Mouse (Mus musculus) spleen, postnatal 4 days (tissue): ENCODE results near the gene Atxn2.
A peak's percentile ranks its signal among the peaks of the same experiment; 100 is the strongest.
"Not testable (repeated sequence)": the region's sequence is repeated elsewhere in the genome, so short reads cannot be mapped to it uniquely, and the experiment has no call there.

Experiments
- DNase-seq, 2 experiments: peaks; one replicate each; pipeline ENCODE4 v3.0.0; 2022; ENCODE audit warnings: low spot score in 2 of 2

Atxn2 gene

DNA sequence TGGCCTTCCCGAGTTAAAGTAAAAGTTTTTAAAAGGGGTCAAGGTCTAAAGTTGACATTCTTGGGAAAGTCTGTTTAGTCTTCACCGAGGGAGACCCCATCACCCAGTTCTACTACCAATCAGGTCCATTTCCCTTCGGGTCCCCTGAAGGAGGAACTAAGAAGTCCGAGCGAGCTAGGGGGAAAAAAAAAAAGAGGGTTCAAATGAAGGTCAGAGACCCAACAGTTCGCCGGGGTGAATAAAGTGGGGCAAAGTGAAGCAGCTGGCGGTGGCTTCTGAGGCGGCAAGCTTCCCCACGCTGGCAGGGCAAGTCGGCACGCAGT, 325 bp upstream of the Atxn2 start:
- no peak for DNase-seq

DNA sequence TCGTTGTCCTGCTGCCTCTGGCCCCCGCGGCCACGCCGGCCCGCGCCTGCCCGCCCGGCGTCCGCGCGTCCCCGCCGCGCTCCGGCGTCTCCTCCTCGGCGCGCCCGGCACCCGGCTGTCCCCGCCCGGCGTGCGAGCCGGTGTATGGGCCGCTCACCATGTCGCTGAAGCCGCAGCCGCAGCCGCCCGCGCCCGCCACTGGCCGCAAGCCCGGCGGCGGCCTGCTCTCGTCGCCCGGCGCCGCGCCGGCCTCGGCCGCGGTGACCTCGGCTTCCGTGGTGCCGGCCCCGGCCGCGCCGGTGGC, 743 bp downstream of the Atxn2 start:
- DNase-seq: no peak

DNA sequence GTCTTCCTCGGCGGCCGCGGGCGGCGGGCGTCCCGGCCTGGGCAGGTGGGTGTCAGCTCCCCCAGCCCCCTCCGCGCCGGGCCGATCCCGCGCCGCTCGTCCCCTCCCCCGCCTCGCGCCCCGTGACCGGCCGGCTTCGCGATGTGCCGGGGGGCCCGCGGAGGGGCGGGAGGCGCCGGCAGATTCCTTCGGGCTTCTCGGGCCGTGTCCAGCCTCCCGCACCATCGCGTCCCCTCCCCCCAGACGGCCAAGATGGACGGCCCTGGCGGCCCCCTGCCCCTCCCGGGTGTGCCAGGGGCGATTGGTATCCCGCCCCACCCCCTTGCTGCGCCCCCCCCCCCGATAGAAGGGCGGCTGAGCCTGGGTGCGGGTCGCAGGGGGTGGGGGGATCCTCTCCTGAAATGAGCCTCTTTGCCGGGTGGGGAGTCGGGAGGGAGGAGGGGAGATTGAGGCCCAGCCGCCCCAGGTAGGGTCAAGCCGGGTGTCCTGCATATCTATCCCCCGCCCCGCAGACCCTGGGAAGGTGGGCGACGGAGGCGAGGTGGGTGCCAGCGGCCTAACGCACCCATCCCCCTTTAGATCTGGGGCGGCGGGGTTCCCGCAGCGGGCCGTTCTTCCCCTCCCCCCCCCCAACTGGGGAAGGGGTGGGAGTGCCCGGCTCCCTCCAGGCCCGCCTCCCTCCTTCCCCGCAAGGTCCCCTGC, 1.2 kb downstream of the Atxn2 start:
- DNase-seq: peak; percentile 42 to 78

DNA sequence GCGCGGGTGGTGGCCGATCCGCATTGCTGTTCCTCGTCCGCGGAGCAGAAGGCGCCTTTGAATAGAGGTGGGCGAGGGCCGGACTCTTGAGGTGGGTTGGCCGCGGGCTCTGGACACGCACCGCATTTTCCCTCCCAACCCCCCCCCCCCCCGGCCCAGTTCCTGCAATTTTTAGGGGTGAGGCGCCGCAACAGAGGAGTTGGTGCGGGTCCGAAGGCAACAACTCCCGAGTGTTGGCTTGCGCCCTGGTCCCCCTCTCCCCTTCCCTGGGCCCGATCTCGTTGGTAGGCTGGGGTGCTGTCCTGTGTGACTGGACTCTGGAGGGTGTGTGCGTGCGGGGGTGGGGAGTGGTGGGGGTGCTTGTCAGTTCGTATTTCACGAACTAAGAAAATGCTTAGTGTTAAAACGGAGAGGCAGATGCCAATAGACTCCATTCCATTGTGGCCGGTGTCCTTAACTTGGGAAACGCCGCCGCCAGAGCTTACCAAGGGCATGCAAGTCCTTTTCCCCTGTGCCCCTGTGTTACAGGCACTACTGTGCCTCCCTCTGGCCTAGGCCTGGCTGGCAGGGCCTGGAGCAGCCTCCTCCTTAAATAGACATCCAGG, 1.9 kb downstream of the Atxn2 start:
- DNase-seq: peak; percentile 33 to 70

DNA sequence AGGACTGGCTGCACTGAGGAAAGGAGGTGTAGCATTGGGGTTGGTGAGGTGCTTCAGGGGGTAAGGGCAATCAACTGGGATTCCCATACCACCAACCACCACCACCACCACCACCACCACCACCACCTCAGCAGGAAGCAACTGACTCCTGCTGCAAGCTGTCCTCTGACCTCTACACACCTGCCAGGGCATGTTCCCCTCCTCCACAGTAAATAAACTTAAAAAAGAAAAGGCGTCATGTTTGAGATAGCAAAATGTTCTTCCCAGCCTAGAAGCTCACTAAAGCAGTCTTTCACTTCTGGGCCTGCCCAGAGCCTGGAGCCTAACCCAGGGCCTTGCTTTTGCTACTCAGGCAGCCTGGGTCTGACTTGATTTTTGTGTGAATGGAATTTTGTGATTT, 3.2 kb downstream of the Atxn2 start:
- DNase-seq: no peak

DNA sequence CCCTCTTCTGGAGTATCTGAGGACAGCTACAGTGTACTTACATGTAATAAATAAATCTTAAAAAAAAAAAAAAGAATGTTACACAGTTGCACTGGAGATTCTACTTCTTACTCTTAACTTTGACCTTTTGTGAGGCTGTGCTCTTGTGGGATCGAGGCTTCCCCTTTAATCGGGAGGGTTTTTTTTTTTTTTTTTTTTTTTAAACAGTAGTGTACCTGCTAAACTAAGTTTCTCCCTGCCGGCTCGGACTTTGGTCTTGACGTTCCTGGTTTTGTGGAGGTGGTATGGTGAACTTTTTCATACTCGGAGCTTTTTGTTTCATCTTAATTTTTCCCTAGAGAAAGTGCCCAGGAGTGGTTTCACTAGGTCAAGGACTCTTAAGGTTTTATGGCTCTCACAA, 3.8 kb downstream of the Atxn2 start:
- no peak for DNase-seq

DNA sequence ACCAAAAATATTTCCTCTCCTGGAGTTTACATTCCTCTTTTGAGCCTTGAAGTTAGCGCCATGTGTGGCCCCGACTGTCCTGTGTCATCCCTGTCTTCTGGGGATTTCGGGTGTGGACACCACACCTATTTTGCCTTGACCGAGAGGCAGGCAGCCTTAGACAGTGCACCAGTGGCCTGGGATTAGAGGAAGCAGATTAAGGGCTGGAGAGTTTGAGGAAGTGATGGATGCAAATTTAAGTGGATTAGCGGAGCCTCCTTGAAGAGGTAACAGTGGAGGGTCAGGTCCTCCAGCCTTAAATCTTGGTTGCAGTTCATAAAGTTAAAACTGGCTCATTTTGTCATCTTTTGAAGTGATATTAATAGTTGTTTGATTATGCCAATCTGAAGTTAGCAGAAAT, 7.3 kb downstream of the Atxn2 start:
- DNase-seq: no peak

DNA sequence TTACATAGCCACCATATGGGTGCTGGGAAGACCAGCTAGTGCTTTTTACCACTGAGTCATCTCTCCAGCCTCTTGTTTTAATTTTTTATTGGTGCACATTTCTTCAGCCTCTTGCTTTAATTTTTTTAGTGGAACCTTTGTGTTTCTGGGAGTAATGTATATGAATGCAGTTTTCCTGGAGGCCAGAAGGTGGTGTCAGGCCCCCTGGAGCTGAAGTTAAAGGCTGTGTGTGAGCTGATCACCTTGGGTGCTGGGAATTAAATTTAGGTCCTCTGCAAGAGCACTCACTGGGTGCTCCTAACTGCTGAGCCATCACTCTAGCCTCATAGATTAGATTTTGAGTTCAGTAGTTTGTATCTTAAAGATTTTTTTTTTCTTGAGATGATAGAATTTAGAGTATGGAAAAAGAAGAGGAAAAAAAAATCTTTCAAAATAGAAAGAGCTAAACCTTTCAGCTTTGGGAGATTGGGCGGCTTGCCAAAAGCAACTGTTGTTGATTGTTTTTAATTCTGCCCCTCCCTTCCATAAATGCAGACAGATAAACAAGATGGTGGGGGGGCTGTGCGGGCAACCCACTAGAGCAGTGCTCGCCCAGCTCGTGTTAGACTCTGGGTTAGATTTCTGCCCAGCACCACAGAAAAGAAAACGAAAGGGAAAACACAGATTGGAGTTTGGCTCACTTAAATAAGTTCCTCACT, 9.9 kb downstream of the Atxn2 start:
- no peak for DNase-seq

DNA sequence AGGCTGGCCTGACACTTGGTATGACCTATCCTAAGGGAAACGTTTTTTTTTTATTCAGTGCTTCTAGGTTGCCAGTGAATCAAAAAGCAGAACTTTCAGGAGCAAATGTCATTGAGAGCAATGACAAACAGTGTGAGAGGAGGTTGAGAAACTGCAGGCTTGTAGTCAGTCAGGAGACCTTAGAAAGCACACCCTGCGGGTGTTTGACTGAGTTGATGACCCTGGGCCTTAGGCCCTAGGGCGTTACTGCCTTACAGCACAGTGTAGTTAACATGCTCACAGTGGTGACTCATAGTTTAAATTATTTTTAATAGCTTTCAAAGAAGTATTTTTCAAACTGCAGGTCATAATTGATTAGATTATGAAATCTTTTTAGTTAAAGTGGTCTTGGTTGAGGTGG, 10.7 kb downstream of the Atxn2 start:
- no peak for DNase-seq

DNA sequence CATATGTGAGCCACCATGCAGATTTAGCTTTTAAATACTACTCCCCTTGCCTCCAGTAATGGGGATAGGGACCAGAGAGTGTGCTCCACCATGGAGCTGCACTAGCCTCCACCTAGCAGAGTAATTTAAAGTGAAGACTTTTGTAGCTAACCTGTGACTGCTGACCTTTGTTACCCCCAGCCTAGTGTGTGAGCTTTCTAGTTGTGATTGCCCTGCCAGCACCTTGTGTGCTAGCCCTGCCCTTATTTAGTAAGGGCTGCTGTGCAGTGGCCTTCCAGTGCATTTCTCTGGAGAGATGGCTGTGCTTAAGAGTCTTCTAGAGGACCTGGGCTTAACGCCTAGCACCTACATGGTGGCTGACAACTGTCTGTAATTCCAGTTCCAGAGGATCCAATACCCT, 13.5 kb downstream of the Atxn2 start:
- DNase-seq: no peak

DNA sequence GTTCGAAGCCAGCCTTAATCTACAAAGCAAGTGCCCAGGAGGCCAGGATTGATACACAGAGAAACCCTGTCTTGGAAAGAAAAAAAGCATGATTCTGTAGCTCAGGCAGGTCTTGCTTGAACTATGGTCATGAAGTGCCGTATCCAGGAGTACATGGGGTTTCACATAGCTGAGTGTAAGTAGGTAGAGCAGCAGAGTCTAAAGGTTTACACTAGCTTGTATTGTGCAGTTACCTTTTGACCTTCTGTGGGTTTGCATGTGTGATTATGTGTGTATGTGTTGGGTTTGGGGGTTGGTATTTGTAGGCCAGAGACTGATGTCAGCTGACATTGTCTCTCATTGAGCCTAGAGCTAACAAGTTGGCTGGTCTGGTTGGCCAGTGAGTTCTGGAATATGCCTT, 18.9 kb downstream of the Atxn2 start:
- DNase-seq: no peak

DNA sequence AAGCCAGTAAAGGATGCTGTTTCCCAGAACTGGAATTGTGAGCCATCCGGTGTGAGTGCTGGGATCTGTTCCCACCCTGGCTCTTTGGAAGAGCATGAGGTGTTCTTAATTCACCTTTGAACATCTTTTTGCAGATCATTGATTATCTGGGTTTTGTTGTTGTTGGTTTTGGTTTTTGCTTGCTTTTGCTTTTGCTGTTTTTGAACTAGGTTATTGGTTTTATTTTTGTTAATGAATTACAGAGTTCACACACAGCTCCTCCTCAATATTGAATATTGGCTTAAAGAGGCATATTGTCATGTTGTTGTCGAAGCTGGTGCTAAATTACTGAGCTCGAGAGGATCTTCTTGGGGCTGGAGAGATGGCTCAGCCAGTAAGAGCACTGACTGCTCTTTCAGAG, 25.5 kb downstream of the Atxn2 start:
- no peak for DNase-seq

DNA sequence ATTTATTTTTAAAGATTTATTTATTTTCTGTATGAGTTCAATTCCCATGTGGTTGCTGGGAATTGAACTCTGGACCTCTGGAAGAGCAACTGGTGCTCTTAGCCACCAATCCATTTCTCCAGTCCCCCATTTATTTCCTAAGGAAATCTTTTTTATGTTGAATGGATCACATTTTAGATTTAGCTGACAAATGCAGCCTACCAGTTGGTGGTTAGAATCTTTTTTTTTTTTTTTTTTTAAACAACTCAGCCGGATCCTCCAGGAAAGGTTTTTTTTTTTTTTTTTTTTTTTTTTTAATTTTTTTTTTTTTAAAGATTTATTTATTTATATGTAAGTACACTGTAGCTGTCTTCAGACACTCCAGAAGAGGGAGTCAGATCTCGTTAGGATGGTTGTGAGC, 27.0 kb downstream of the Atxn2 start:
- DNase-seq: not testable (repeated sequence)

DNA sequence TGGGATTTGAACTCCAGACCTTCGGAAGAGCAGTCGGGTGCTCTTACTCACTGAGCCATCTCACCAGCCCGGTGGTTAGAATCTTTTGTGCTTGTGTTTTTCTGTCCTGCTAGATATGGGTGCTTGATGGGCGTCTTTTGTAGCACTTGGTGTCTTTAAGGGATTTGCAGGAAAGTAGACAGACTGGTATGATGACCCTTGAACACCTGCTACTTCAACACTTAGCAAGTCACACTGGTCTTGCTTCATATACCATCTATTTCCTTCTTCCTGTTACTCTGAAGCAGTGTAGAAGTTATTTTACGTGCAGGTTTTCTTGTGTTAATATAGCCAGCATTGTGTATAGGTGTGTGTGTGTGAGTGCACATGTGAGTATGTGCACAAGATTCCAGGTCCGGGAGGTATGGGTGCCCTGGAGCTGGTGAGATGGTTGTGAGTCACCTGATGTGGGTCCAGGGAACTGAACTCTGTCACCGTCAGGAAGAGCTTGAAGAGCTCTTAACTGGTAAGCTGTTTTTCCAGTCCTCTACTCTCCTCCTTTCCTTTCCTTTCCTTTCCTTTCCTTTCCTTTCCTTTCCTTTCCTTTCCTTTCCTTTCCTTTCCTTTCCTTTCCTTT, 27.5 kb downstream of the Atxn2 start:
- DNase-seq: no peak

DNA sequence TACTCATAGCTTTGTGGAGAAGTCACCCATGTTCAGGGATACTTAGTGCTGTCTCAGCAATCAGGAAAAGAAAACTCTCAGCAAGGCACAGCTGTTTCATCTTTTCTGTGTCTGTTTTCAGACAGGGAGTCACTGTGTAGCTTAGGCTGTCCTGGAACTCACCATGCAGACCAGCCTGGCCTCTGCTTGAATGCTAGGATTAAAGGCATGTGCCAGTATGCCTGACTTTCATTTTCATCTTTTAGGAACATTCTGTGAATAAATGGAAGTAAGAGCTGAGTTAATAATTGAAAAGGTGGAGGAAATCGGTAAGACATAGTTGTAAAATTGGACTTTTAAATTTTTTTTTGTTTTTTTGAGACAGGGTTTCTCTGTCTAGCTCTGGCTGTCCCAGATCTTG, 29.4 kb downstream of the Atxn2 start:
- DNase-seq: no peak

DNA sequence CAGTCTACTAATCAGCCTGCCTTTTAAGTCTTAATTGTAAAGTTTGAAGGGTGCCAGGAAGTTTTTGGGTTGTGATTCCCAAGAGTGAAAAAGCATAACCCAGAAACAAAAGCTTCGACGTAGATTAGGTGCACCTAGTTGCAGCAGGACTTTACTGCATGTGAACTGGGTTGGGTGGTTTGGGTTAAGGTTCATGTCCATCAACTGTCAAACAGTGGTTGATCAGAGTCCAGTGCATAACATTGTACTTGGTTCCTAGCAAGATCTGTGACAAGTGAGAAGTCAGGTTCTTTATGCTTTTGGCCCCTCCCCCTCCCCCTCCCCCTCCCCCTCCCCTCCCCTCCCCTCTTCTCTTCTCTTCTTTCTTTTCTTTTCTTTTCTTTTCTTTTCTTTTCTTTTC, 31.8 kb downstream of the Atxn2 start:
- no peak for DNase-seq

DNA sequence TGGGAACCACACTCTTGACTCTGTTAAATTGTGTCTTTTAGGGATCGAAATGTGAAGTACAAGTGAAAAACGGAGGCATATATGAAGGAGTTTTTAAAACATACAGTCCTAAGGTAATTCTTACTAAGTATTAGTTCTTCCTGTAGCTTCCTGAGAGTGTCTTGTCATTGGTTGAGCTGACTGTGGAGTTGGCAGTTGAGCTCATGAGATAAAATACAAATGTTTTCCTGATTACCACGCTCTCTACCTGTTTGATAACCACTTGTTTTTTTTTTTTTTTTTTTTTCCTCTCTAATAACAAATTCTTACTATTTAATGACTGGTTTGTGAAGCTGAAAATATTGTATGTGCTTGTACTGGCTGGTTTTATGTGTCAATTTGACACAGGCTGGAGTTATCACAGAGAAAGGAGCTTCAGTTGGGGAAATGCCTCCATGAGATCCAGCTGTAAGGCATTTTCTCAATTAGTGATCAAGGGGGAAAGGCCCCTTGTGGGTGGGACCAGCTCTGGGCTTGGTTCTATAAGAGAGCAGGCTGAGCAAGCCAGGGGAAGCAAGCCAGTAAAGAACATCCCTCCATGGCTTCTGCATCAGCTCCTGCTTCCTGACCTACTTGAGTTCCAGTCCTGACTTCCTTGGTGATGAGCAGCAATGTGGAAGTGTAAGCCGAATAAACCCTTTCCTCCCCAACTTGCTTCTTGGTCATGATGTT, 36.9 kb downstream of the Atxn2 start:
- not testable (repeated sequence) for DNase-seq

DNA sequence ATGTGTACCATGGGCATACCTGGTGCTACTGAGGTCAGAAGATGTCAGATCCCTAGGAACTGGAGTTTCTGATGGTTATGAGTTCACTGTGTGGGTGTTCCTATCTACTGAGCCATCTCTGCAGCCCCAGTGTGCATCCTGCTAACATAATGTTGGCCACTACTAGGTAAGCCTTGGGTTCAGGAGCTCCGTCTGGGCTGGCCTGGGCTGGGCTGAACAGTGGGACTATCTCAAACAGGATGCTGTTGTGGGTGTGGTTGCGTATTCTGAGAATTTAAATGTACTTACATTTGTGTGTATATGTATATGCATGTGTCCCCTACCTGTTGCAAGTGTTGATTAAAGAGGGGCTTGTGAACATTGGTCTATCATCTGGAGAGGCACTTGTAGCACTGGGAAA, 38.5 kb downstream of the Atxn2 start:
- no peak for DNase-seq

DNA sequence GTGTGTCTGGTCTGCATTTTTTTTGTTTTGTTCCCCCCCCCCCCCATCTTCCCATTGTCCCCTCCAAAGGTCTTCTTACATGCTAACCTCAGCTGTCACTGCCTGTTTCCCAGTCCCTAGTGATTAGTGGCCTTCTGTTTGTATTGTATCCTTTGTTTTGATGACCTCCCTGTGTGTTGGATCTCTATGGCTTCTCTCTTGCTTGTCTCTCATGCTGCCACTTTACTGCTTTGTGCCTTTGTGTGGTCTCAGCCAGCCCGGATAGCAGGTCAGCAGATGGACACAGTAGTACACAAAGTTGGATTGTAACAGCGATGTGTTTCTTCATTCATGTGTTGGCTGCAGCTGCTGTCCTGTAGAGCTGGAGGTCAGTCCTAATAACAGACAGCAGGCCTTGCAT, 46.8 kb downstream of the Atxn2 start:
- DNase-seq: no peak

DNA sequence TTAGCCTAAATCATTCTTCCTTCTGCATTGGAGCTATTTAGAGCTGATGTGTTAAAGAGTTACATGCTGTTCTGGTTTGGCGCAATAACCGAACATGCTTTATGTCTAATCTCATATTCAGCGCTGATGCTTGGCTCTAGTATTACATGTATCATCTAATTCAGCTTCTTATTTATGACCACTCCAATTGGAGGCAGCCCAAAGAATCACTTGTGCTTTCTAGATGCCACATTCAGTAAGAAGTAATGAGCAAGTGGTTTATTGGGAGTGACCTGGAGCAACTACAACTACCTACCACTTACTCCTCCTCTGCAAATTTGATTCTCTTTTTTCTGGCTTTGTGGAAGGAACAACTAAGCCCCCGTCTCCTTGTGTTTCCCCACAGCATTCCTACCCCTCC, 47.2 kb downstream of the Atxn2 start:
- no peak for DNase-seq

DNA sequence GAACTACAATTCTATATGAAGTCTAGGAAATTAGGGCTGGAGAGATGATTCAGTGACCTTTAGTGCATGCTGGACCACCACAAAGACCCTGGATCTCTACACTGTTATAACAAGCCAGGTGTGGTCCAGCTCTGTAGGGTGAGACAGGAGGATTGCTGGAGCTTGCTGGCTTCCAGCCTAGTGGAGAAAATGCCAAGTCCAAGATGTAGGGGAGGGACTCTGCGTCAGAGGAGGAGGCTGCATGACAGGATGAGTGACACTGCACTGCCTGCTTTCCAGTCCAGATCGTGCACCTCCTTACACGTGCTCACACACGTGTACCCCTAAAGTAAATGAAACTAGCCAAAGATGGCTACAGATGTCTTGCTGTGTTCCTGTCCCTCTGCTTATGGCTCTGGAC, 48.8 kb downstream of the Atxn2 start:
- DNase-seq: no peak

DNA sequence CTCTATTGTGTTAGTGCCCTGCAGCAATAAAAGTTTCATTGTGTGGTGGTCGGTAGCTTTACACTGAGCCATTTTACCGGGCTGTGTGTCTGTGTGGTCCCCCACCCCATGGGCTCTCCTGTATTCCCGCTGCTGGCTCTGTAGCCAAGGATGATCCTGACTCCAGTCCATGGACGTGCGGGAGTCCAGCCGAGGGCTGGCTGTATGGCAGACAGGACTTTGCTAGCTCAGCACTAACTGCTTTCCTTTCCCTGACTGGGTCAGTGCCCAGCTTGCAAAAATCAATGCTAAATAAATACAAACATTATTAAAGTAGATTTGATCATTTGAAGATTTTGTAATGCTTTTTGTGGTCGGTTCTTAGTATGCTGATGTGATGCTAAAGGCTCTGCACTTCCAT, 50.3 kb downstream of the Atxn2 start:
- DNase-seq: no peak

DNA sequence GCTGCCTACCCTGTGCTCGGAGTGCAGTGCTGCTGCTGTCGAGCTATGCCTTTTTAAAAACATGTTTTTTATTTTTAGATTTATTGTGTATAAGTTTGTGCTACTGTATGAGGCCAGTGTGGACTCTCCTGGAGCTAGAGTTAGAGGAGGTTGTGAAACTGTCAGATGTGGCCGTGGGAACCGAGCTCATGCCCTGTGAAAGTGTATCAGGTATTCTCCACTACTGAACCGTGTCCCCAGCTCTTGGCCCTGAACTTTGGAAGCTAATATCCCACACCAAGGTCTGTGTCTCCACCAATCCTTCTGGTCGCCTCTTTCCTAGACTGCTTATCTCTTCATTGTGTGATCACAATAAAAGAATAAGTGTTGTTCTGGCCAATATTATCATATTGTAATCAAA, 51.8 kb downstream of the Atxn2 start:
- DNase-seq: no peak
